Mouse (Mus musculus) cerebellum, adult 9-11 months (tissue): Measurements from ENCODE around the gene Yaf2.
"Not testable (repeated sequence)": the region's sequence is repeated elsewhere in the genome, so short reads cannot be mapped to it uniquely, and the experiment has no call there.

Source experiments
- DNase-seq: peaks from one replicate; pipeline ENCODE4 v3.0.0; 2022

Gene Yaf2

GRCm38 (mm10) chr15:93243202-93243601 is 93.5 kb downstream of the Yaf2 start:
- DNase-seq = no peak

DNA sequence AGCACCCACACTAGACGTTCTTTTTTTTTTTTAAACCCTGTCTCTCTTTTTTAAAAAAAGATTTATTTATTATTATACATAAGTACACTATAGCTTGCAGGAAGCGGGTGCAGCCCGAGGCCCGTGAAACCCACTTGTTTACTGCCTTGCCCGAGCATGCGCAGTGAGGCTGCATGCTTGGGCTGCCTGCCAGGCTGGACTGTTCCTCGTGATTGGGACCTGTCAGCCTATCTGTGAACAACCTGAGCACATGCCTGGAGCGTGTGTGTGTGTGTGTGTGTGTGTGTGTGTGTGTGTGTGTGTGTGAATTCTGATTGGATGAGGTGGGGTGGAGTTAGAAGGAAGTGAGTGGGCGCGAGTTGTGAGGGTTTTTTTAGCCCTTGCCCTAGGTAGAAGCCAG is 100.3 kb downstream of the Yaf2 start:
- not testable (repeated sequence) for DNase-seq
